Mouse (Mus musculus) midbrain, postnatal 0 days (tissue): ENCODE data around the gene Aox3. TPM values are rescaled to one million over a fixed set of nuclear protein-coding genes. Genes with fewer than 3 reads are reported as not detected.

Experiments used
- ATAC-seq: fragments of 200-750 bp; cut with Nextera tagmentation; 2 replicates; pipeline ENCODE4 v1.8.0; 2017; ENCODE audit warnings: moderate number of reproducible peaks, mild to moderate bottlenecking, moderate TSS enrichment, moderate library complexity; ENCODE audit not compliant: low FRiP score
- DNase-seq: peaks from one replicate; pipeline ENCODE4 v3.0.0-alpha.2; 2015; ENCODE audit warnings: low spot score
- H3K27ac ChIP-seq: fragments of 300-500 bp; sonication (generic); 2 replicates; pipeline ENCODE4 v1.5.1; 2014; ENCODE audit warnings: low read depth, mild to moderate bottlenecking, low read length, mixed read lengths
- H3K27me3 ChIP-seq: fragments of 300-500 bp; sonication (generic); 2 replicates; pipeline ENCODE4 v1.6.1; 2014; ENCODE audit warnings: low read length, control low read depth, mixed read lengths; ENCODE audit not compliant: insufficient read depth
- H3K36me3 ChIP-seq: fragments of 300-500 bp; sonication (generic); 2 replicates; pipeline ENCODE4 v1.6.1; 2014; ENCODE audit warnings: low read length, control low read depth, mixed read lengths; ENCODE audit not compliant: insufficient read depth
- H3K4me1 ChIP-seq: fragments of 300-500 bp; sonication (generic); 2 replicates; pipeline ENCODE4 v1.6.1; 2014; ENCODE audit warnings: mild to moderate bottlenecking, control low read depth, antibody characterized with exemption, low read length, mixed read lengths; ENCODE audit not compliant: insufficient read depth
- H3K4me2 ChIP-seq: fragments of 300-500 bp; sonication (generic); 2 replicates; pipeline ENCODE4 v1.6.1; 2014; ENCODE audit warnings: low read depth, mild to moderate bottlenecking, low read length, mixed read lengths; ENCODE audit not compliant: poor library complexity, severe bottlenecking
- H3K4me3 ChIP-seq: fragments of 300-500 bp; sonication (generic); 2 replicates; pipeline ENCODE4 v1.5.1; 2014; ENCODE audit warnings: low read depth, mild to moderate bottlenecking, low read length, moderate library complexity
- H3K9ac ChIP-seq: fragments of 300-500 bp; sonication (generic); replicated peaks from 2 replicates; pipeline ENCODE4 v1.6.1; 2014; ENCODE audit warnings: mild to moderate bottlenecking, low read length, moderate library complexity, mixed read lengths; ENCODE audit not compliant: poor library complexity, severe bottlenecking
- H3K9me3 ChIP-seq: fragments of 300-500 bp; sonication (generic); 2 replicates; pipeline ENCODE4 v1.6.1; 2016; ENCODE audit warnings: low read length, control low read depth
- CTCF ChIP-seq: IDR thresholded peaks from 2 replicates; pipeline ENCODE4 v1.5.1; 2016; ENCODE audit warnings: antibody characterized with exemption, mild to moderate bottlenecking
- WGBS: fragments of 180-500 bp; shearing (Covaris S2); extraction: QIAGEN DNeasy Blood & Tissue Kit; methylation state at CpG from one replicate; pipeline ENCODE4 v1.1.7; 2014; 5-methylcytosine and 5-hydroxymethylcytosine counted together
- polyA plus RNA-seq: library from polyadenylated mRNA; unstranded; fragments of >200 nt; fragmentation: Nextera tagmentation; extraction: Ambion mirVana; gene quantifications from 2 replicates; pipeline ENCODE4 v1.2.1, GENCODE M21; 2015
- total RNA-seq: library from RNA; depleted of rRNA; stranded (reverse); fragments of >200 nt; gene quantifications from 2 replicates; pipeline ENCODE4 v1.2.3, GENCODE M21; 2014

Aox3 gene
- total and polyA plus RNA-seq, 2 experiments from 2014 or later, result 0.12 TPM; not detected in 1

GRCm38 (mm10) chr1:58146026-58146425, 33.1 kb downstream of the Aox3 start:
- H3K36me3 ChIP-seq, result no peaks in the 10 kb centered on the region
- TF ChIP-seq CTCF, result no peak
- WGBS, result 90% methylated on average over 10 of the region's 10 CpGs
- no peak overlapping the region for H3K4me2 ChIP-seq
- H3K4me3 ChIP-seq, result no peak overlapping the region
- no peaks in the 10 kb centered on the region for H3K27me3 ChIP-seq
- no peaks in the 10 kb centered on the region for H3K4me1 ChIP-seq
- no peak overlapping the region for H3K27ac ChIP-seq
- ATAC-seq (no peak), DNase-seq (no peak)
- no peaks in the 10 kb centered on the region for H3K9me3 ChIP-seq
- no peak overlapping the region for H3K9ac ChIP-seq

GRCm38 (mm10) chr1:58147776-58148175, 34.8 kb downstream of the Aox3 start:
- H3K4me1 ChIP-seq, result no peaks in the 10 kb centered on the region
- H3K4me3 ChIP-seq, result no peak overlapping the region
- H3K36me3 ChIP-seq, result no peaks in the 10 kb centered on the region
- no peaks in the 10 kb centered on the region for H3K9me3 ChIP-seq
- no peak overlapping the region for H3K27ac ChIP-seq
- TF ChIP-seq CTCF, result no peak
- no peak for ATAC-seq
- no peak overlapping the region for H3K4me2 ChIP-seq
- no peak overlapping the region for H3K9ac ChIP-seq
- no peak for DNase-seq
- H3K27me3 ChIP-seq, result no peaks in the 10 kb centered on the region
- 82% methylated on average over 6 of the region's 6 CpGs for WGBS

GRCm38 (mm10) chr1:58152247-58152646, 39.3 kb downstream of the Aox3 start:
- Histone ChIP-seq H3K4me1 (no peaks in the 10 kb centered on the region), H3K27me3 (no peaks in the 10 kb centered on the region), H3K27ac (no peak overlapping the region), H3K4me3 (no peak overlapping the region), H3K9me3 (no peaks in the 10 kb centered on the region), H3K4me2 (no peak overlapping the region), H3K36me3 (no peaks in the 10 kb centered on the region), H3K9ac (no peak overlapping the region)
- DNase-seq (no peak), ATAC-seq (no peak)
- no peak for TF ChIP-seq CTCF
- 88% methylated on average over 8 of the region's 8 CpGs for WGBS

- no peaks in the 10 kb centered on the region for H3K36me3 ChIP-seq
- H3K27me3 ChIP-seq, result no peaks in the 10 kb centered on the region
- ATAC-seq, result no peak
- no peak overlapping the region for H3K27ac ChIP-seq
- WGBS, result 57% methylated on average over 5 of the region's 5 CpGs
- DNase-seq, result peak; percentile 49
- H3K4me2 ChIP-seq, result no peak overlapping the region
- H3K4me3 ChIP-seq, result no peak overlapping the region
- H3K9me3 ChIP-seq, result no peaks in the 10 kb centered on the region
- H3K4me1 ChIP-seq, result no peaks in the 10 kb centered on the region
- TF ChIP-seq CTCF, result peak; percentile 72
- H3K9ac ChIP-seq, result no peak overlapping the region
Observed at GRCm38 (mm10) chr1:58156747-58157146, 43.8 kb downstream of the Aox3 start.

GRCm38 (mm10) chr1:58169893-58170292, 57.0 kb downstream of the Aox3 start:
- Histone ChIP-seq H3K4me1 (no peaks in the 10 kb centered on the region), H3K27ac (no peak overlapping the region), H3K9ac (no peak overlapping the region), H3K4me3 (no peak overlapping the region), H3K4me2 (no peak overlapping the region), H3K9me3 (no peaks in the 10 kb centered on the region), H3K27me3 (no peaks in the 10 kb centered on the region), H3K36me3 (no peaks in the 10 kb centered on the region)
- no peak for TF ChIP-seq CTCF
- DNase-seq (no peak), ATAC-seq (no peak)
- 83% methylated on average over 6 of the region's 6 CpGs for WGBS

GRCm38 (mm10) chr1:58188514-58189175, 75.7 kb downstream of the Aox3 start:
- H3K27ac ChIP-seq, result no peak overlapping the region
- H3K9ac ChIP-seq, result no peak overlapping the region
- ATAC-seq (no peak), DNase-seq (no peak)
- H3K4me1 ChIP-seq, result no peaks in the 10 kb centered on the region
- no peak overlapping the region for H3K4me3 ChIP-seq
- TF ChIP-seq CTCF, result no peak
- 25% methylated on average over 5 of the region's 5 CpGs for WGBS
- H3K4me2 ChIP-seq, result no peak overlapping the region
- no peaks in the 10 kb centered on the region for H3K9me3 ChIP-seq
- no peaks in the 10 kb centered on the region for H3K36me3 ChIP-seq
- H3K27me3 ChIP-seq, result no peaks in the 10 kb centered on the region
